Mouse (Mus musculus) kidney, postnatal 25 days (tissue): ENCODE data around the gene Adgrv1.
"Not testable (repeated sequence)": the region's sequence is repeated elsewhere in the genome, so short reads cannot be mapped to it uniquely, and the experiment has no call there.

Experiments
- DNase-seq, 2 experiments: peaks; one replicate each; pipeline ENCODE4 v3.0.0; 2021; ENCODE audit warnings: mixed read lengths in 2 of 2

The Adgrv1 gene

GRCm38 (mm10) chr13:81329762-81330161, 303.2 kb downstream of the Adgrv1 start:
- no peak for DNase-seq

GRCm38 (mm10) chr13:81328181-81328580, 304.8 kb downstream of the Adgrv1 start:
- DNase-seq, result peak; percentile 45 to 59

GRCm38 (mm10) chr13:81325606-81326215, 307.2 kb downstream of the Adgrv1 start:
- peak; percentile 70 to 83 for DNase-seq

- DNase-seq, result no peak
Measured at GRCm38 (mm10) chr13:81323546-81324316, 309.2 kb downstream of the Adgrv1 start.

- DNase-seq, result no peak
Measured at GRCm38 (mm10) chr13:81316581-81316980, 316.4 kb downstream of the Adgrv1 start.

- DNase-seq, result no peak
Measured at GRCm38 (mm10) chr13:81314306-81315120, 318.4 kb downstream of the Adgrv1 start.

GRCm38 (mm10) chr13:81312148-81312547, 320.8 kb downstream of the Adgrv1 start:
- DNase-seq, result no peak

GRCm38 (mm10) chr13:81300851-81301250, 332.1 kb downstream of the Adgrv1 start:
- DNase-seq, result peak in 1 of 2 experiments; percentile 23

- no peak for DNase-seq
Measured at GRCm38 (mm10) chr13:81294106-81294505, 338.8 kb downstream of the Adgrv1 start.

GRCm38 (mm10) chr13:81282193-81282592, 350.8 kb downstream of the Adgrv1 start:
- DNase-seq, result no peak

- DNase-seq, result no peak
Measured at GRCm38 (mm10) chr13:81280650-81281229, 352.2 kb downstream of the Adgrv1 start.

GRCm38 (mm10) chr13:81279351-81279736, 353.6 kb downstream of the Adgrv1 start:
- peak in 1 of 2 experiments; percentile 11 for DNase-seq

- DNase-seq, result no peak
Measured at GRCm38 (mm10) chr13:81278669-81279350, 354.1 kb downstream of the Adgrv1 start.

GRCm38 (mm10) chr13:81273837-81274236, 359.1 kb downstream of the Adgrv1 start:
- DNase-seq, result no peak

- peak in 1 of 2 experiments; percentile 30 for DNase-seq
Measured at GRCm38 (mm10) chr13:81270396-81270795, 362.6 kb downstream of the Adgrv1 start.

- peak; percentile 19 to 42 for DNase-seq
Measured at GRCm38 (mm10) chr13:81269056-81269455, 363.9 kb downstream of the Adgrv1 start.

- DNase-seq, result not testable (repeated sequence)
Measured at GRCm38 (mm10) chr13:81267489-81267888, 365.5 kb downstream of the Adgrv1 start.

GRCm38 (mm10) chr13:81264465-81264864, 368.5 kb downstream of the Adgrv1 start:
- no peak for DNase-seq

GRCm38 (mm10) chr13:81241181-81241580, 391.8 kb downstream of the Adgrv1 start:
- no peak for DNase-seq

GRCm38 (mm10) chr13:81239836-81240235, 393.1 kb downstream of the Adgrv1 start:
- no peak for DNase-seq

GRCm38 (mm10) chr13:81239427-81239826, 393.5 kb downstream of the Adgrv1 start:
- no peak for DNase-seq

- DNase-seq, result no peak
Measured at GRCm38 (mm10) chr13:81238855-81239254, 394.1 kb downstream of the Adgrv1 start.
